Mouse (Mus musculus) brain, embryonic 14.5 days (tissue): ENCODE results near the gene Gm9936.

Experiments used
- CTCF ChIP-seq: fragments of 200-500 bp; IDR thresholded peaks from 2 replicates; pipeline ENCODE4 v1.5.1; 2012; ENCODE audit warnings: inconsistent platforms, mild to moderate bottlenecking, moderate library complexity, borderline replicate concordance; ENCODE audit not compliant: insufficient read depth, insufficient read length; ENCODE audit errors: extremely low read depth
- POLR2A ChIP-seq: fragments of 200-500 bp; IDR thresholded peaks from 2 replicates; pipeline ENCODE4 v1.6.1; 2012; ENCODE audit warnings: mild to moderate bottlenecking, inconsistent platforms, borderline replicate concordance; ENCODE audit not compliant: poor library complexity, insufficient read depth, insufficient read length, severe bottlenecking; ENCODE audit errors: extremely low read depth

DNA sequence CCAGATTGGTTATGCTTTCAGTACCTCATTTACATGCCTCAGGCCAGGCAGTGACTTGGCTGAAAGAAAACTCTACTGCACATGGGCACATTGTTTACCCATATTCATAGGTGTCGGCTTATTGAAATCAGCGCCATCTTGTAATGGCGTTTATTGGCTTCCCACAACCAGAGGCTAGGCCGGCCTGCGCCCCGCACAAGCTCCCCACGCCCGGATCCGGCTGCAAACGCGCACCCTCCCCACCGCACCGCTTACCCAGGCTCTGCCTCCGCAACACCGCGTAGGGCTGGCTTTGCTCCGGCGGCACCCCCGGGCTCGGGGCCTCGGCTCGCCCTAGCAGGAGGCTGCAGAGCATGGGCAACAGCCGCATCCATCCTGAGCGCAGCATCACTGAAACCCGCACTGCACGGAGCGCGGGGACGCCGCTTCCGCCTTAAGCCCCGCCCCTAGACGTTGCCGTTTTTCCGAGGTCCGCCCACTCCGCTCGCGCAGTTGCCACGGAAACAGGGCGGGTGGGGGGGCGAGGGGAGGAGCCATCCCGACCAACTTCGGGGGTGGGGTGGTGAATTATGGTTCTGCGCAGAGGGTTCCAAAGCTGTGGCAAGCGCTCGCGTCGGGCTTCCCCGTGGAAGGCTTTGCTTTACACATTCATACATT, 44.8 kb downstream of the Gm9936 start:
- TF ChIP-seq CTCF (no peak), POLR2A (peak; percentile 90)
